Mouse (Mus musculus) intestine, embryonic 15.5 days (tissue): ENCODE data around the gene Slc25a45. TPM values are rescaled to one million over a fixed set of nuclear protein-coding genes. Genes with fewer than 3 reads are reported as not detected.
A peak's percentile ranks its signal among the peaks of the same experiment; 100 is the strongest.

Experiments
- ATAC-seq: fragments of 200-750 bp; cut with Nextera tagmentation; 2 replicates; pipeline ENCODE4 v1.8.0; 2017; ENCODE audit warnings: moderate TSS enrichment, moderate library complexity
- H3K27ac ChIP-seq: fragments of 300-500 bp; sonication (generic); 2 replicates; pipeline ENCODE4 v1.5.1; 2015; ENCODE audit warnings: mild to moderate bottlenecking, inconsistent platforms
- H3K27me3 ChIP-seq: fragments of 300-500 bp; sonication (generic); replicated peaks from 2 replicates; pipeline ENCODE4 v1.6.1; 2015; ENCODE audit warnings: inconsistent platforms
- H3K36me3 ChIP-seq: fragments of 300-500 bp; sonication (generic); 2 replicates; pipeline ENCODE4 v1.6.1; 2015; ENCODE audit warnings: inconsistent platforms
- H3K4me1 ChIP-seq: fragments of 300-500 bp; sonication (generic); replicated peaks from 2 replicates; pipeline ENCODE4 v1.6.1; 2015; ENCODE audit warnings: inconsistent platforms
- H3K4me2 ChIP-seq: fragments of 300-500 bp; sonication (generic); replicated peaks from 2 replicates; pipeline ENCODE4 v1.6.1; 2015; ENCODE audit warnings: mild to moderate bottlenecking, inconsistent platforms
- H3K4me3 ChIP-seq: fragments of 300-500 bp; sonication (generic); replicated peaks from 2 replicates; pipeline ENCODE4 v1.5.1; 2015; ENCODE audit warnings: inconsistent platforms
- H3K9ac ChIP-seq: fragments of 300-500 bp; sonication (generic); 2 replicates; pipeline ENCODE4 v1.6.1; 2015; ENCODE audit warnings: inconsistent platforms
- H3K9me3 ChIP-seq: fragments of 300-500 bp; sonication (generic); 2 replicates; pipeline ENCODE4 v1.6.1; 2016; ENCODE audit warnings: inconsistent platforms
- WGBS: fragments of 180-500 bp; shearing (Covaris S2); methylation state at CpG from one replicate; pipeline ENCODE4 v1.1.7; 2015; 5-methylcytosine and 5-hydroxymethylcytosine counted together
- polyA plus RNA-seq: library from polyadenylated mRNA; unstranded; fragments of >200 nt; fragmentation: Nextera tagmentation; extraction: Ambion mirVana; gene quantifications from 2 replicates; pipeline ENCODE4 v1.2.1, GENCODE M21; 2015

Slc25a45 gene
- polyA plus RNA-seq, 1 experiment from 2014 or later: 3.5 TPM

- Histone ChIP-seq H3K36me3 (no peaks in the 10 kb centered on the region), H3K27ac (no peak overlapping the region), H3K4me3 (no peak overlapping the region), H3K4me2 (no peak overlapping the region), H3K4me1 (peaks cover 6% of the 10 kb centered on the region; the same call in 1 of the 2 replicates), H3K27me3 (no peaks in the 10 kb centered on the region), H3K9ac (no peak overlapping the region), H3K9me3 (no peaks in the 10 kb centered on the region)
- no peak for ATAC-seq
- 89% methylated on average over 10 of the region's 10 CpGs for WGBS
These were observed 42.3 kb upstream of the Slc25a45 start for GRCm38 (mm10) chr19:5835054-5835921.

GRCm38 (mm10) chr19:5835922-5836430 is 41.6 kb upstream of the Slc25a45 start:
- Histone ChIP-seq H3K27ac (no peak overlapping the region), H3K4me2 (no peak overlapping the region), H3K4me1 (peaks cover 6% of the 10 kb centered on the region; the same call in 1 of the 2 replicates), H3K36me3 (no peaks in the 10 kb centered on the region), H3K9ac (no peak overlapping the region), H3K9me3 (no peaks in the 10 kb centered on the region), H3K4me3 (no peak overlapping the region), H3K27me3 (no peaks in the 10 kb centered on the region)
- 82% methylated on average over 8 of the region's 8 CpGs for WGBS
- ATAC-seq: no peak

GRCm38 (mm10) chr19:5836941-5837572 is 40.6 kb upstream of the Slc25a45 start:
- Histone ChIP-seq H3K36me3 (no peaks in the 10 kb centered on the region), H3K27me3 (no peaks in the 10 kb centered on the region), H3K9me3 (no peaks in the 10 kb centered on the region), H3K9ac (no peak overlapping the region), H3K4me3 (no peak overlapping the region), H3K4me2 (no peak overlapping the region), H3K27ac (no peak overlapping the region), H3K4me1 (peaks cover 15% of the 10 kb centered on the region; the same call in 1 of the 2 replicates)
- WGBS: 69% methylated on average over 10 of the region's 10 CpGs
- no peak for ATAC-seq

GRCm38 (mm10) chr19:5837606-5838005 is 40.0 kb upstream of the Slc25a45 start:
- WGBS: 70% methylated on average over 8 of the region's 8 CpGs
- Histone ChIP-seq H3K4me3 (no peak overlapping the region), H3K36me3 (no peaks in the 10 kb centered on the region), H3K27me3 (no peaks in the 10 kb centered on the region), H3K9me3 (no peaks in the 10 kb centered on the region), H3K27ac (no peak overlapping the region), H3K4me2 (no peak overlapping the region), H3K9ac (no peak overlapping the region), H3K4me1 (peaks cover 15% of the 10 kb centered on the region; the same call in 1 of the 2 replicates)
- ATAC-seq: no peak

GRCm38 (mm10) chr19:5838136-5838891 is 39.3 kb upstream of the Slc25a45 start:
- peaks cover 16% of the 10 kb centered on the region; the same call in 1 of the 2 replicates for H3K4me1 ChIP-seq
- no peak overlapping the region for H3K27ac ChIP-seq
- H3K9me3 ChIP-seq: no peaks in the 10 kb centered on the region
- ATAC-seq: no peak
- H3K27me3 ChIP-seq: no peaks in the 10 kb centered on the region
- H3K4me2 ChIP-seq: no peak overlapping the region
- no peaks in the 10 kb centered on the region for H3K36me3 ChIP-seq
- WGBS: 77% methylated on average over 12 of the region's 12 CpGs
- H3K9ac ChIP-seq: no peak overlapping the region
- H3K4me3 ChIP-seq: no peak overlapping the region

- H3K4me2 ChIP-seq: no peak overlapping the region
- WGBS: 90% methylated on average over 4 of the region's 4 CpGs
- no peak overlapping the region for H3K27ac ChIP-seq
- no peaks in the 10 kb centered on the region for H3K27me3 ChIP-seq
- H3K4me1 ChIP-seq: peaks cover 15% of the 10 kb centered on the region; the same call in 1 of the 2 replicates
- no peak overlapping the region for H3K4me3 ChIP-seq
- ATAC-seq: no peak
- no peak overlapping the region for H3K9ac ChIP-seq
- H3K9me3 ChIP-seq: no peaks in the 10 kb centered on the region
- no peaks in the 10 kb centered on the region for H3K36me3 ChIP-seq
These were observed 38.8 kb upstream of the Slc25a45 start for GRCm38 (mm10) chr19:5838892-5839165.

GRCm38 (mm10) chr19:5839317-5840085 is 38.1 kb upstream of the Slc25a45 start:
- H3K27ac ChIP-seq: no peak overlapping the region
- no peak overlapping the region for H3K9ac ChIP-seq
- no peak overlapping the region for H3K4me2 ChIP-seq
- H3K27me3 ChIP-seq: no peaks in the 10 kb centered on the region
- no peaks in the 10 kb centered on the region for H3K9me3 ChIP-seq
- ATAC-seq: no peak
- 64% methylated on average over 14 of the region's 14 CpGs for WGBS
- H3K4me3 ChIP-seq: no peak overlapping the region
- peaks cover 21% of the 10 kb centered on the region for H3K4me1 ChIP-seq
- no peaks in the 10 kb centered on the region for H3K36me3 ChIP-seq

GRCm38 (mm10) chr19:5840086-5840889 is 37.3 kb upstream of the Slc25a45 start:
- peaks cover 28% of the 10 kb centered on the region for H3K4me1 ChIP-seq
- no peaks in the 10 kb centered on the region for H3K27me3 ChIP-seq
- WGBS: 70% methylated on average over 18 of the region's 18 CpGs
- no peak overlapping the region for H3K4me2 ChIP-seq
- H3K36me3 ChIP-seq: no peaks in the 10 kb centered on the region
- H3K9ac ChIP-seq: no peak overlapping the region
- ATAC-seq: no peak
- H3K27ac ChIP-seq: no peak overlapping the region
- H3K4me3 ChIP-seq: no peak overlapping the region
- H3K9me3 ChIP-seq: no peaks in the 10 kb centered on the region

GRCm38 (mm10) chr19:5840890-5841388 is 36.7 kb upstream of the Slc25a45 start:
- Histone ChIP-seq H3K27me3 (no peaks in the 10 kb centered on the region), H3K27ac (no peak overlapping the region), H3K36me3 (no peaks in the 10 kb centered on the region), H3K4me2 (peak overlapping the region; percentile 74), H3K9ac (no peak overlapping the region), H3K9me3 (no peaks in the 10 kb centered on the region), H3K4me3 (no peak overlapping the region), H3K4me1 (peaks cover 31% of the 10 kb centered on the region)
- 87% methylated on average over 9 of the region's 9 CpGs for WGBS
- no peak for ATAC-seq

GRCm38 (mm10) chr19:5841389-5841946 is 36.1 kb upstream of the Slc25a45 start:
- peak overlapping the region; percentile 74 for H3K4me2 ChIP-seq
- WGBS: 62% methylated on average over 4 of the region's 4 CpGs
- H3K27ac ChIP-seq: no peak overlapping the region
- ATAC-seq: no peak
- H3K9ac ChIP-seq: no peak overlapping the region
- no peak overlapping the region for H3K4me3 ChIP-seq
- no peaks in the 10 kb centered on the region for H3K27me3 ChIP-seq
- no peaks in the 10 kb centered on the region for H3K9me3 ChIP-seq
- peaks cover 31% of the 10 kb centered on the region for H3K4me1 ChIP-seq
- no peaks in the 10 kb centered on the region for H3K36me3 ChIP-seq
